Mouse (Mus musculus) lung, postnatal 0 days (tissue): ENCODE data around the gene Dnlz. TPM values are rescaled to one million over a fixed set of nuclear protein-coding genes. Genes with fewer than 3 reads are reported as not detected.

Experiments used
- ATAC-seq: fragments of 200-750 bp; cut with Nextera tagmentation; 2 replicates; pipeline ENCODE4 v1.8.0; 2017; ENCODE audit warnings: moderate library complexity
- DNase-seq: peaks from one replicate; pipeline ENCODE4 v3.0.0-alpha.2; 2016; ENCODE audit warnings: low spot score
- H3K27ac ChIP-seq: fragments of 300-500 bp; sonication (generic); 2 replicates; pipeline ENCODE4 v1.5.1; 2014; ENCODE audit warnings: antibody characterized with exemption, mild to moderate bottlenecking, low read length, mixed read lengths
- H3K27me3 ChIP-seq: fragments of 300-500 bp; sonication (generic); replicated peaks from 2 replicates; pipeline ENCODE4 v1.6.1; 2014; ENCODE audit warnings: low read length, mixed read lengths; ENCODE audit not compliant: insufficient read depth
- H3K36me3 ChIP-seq: fragments of 300-500 bp; sonication (generic); 2 replicates; pipeline ENCODE4 v1.6.1; 2014; ENCODE audit warnings: low read length, mixed read lengths; ENCODE audit not compliant: insufficient read depth
- H3K4me1 ChIP-seq: fragments of 300-500 bp; sonication (generic); 2 replicates; pipeline ENCODE4 v1.6.1; 2014; ENCODE audit warnings: antibody characterized with exemption, low read depth, low read length, mixed read lengths; ENCODE audit not compliant: insufficient read depth
- H3K4me2 ChIP-seq: fragments of 300-500 bp; sonication (generic); replicated peaks from 2 replicates; pipeline ENCODE4 v1.6.1; 2014; ENCODE audit warnings: low read depth, mild to moderate bottlenecking, low read length, moderate library complexity, mixed read lengths
- H3K4me3 ChIP-seq: fragments of 300-500 bp; sonication (generic); 2 replicates; pipeline ENCODE4 v1.5.1; 2014; ENCODE audit warnings: low read depth, low read length
- H3K9ac ChIP-seq: fragments of 300-500 bp; sonication (generic); replicated peaks from 2 replicates; pipeline ENCODE4 v1.6.1; 2014; ENCODE audit warnings: low read depth, mild to moderate bottlenecking
- H3K9me3 ChIP-seq: fragments of 300-500 bp; sonication (generic); 2 replicates; pipeline ENCODE4 v1.6.1; 2016; ENCODE audit warnings: low read length, mixed read lengths
- CTCF ChIP-seq: IDR thresholded peaks from 2 replicates; pipeline ENCODE4 v1.5.1; 2016; ENCODE audit warnings: antibody characterized with exemption, mild to moderate bottlenecking
- EP300 ChIP-seq: IDR thresholded peaks from 2 replicates; pipeline ENCODE4 v1.6.1; 2016; ENCODE audit warnings: antibody characterized with exemption, mild to moderate bottlenecking, control low read depth
- whole genome bisulfite sequencing: fragments of 180-500 bp; shearing (Covaris S2); extraction: QIAGEN DNeasy Blood & Tissue Kit; methylation state at CpG from one replicate; pipeline ENCODE4 v1.1.7; 2014; 5-methylcytosine and 5-hydroxymethylcytosine counted together
- polyA plus RNA-seq: library from polyadenylated mRNA; unstranded; fragments of >200 nt; fragmentation: Nextera tagmentation; extraction: Ambion mirVana; gene quantifications from 2 replicates; pipeline ENCODE4 v1.2.1, GENCODE M21; 2015

The Dnlz gene
- polyA plus RNA-seq, 1 experiment from 2014 or later, result 15.5 TPM

GRCm38 (mm10) chr2:26300161-26300807, 51.6 kb downstream of the Dnlz start:
- WGBS, result 21% methylated on average over 5 of the region's 5 CpGs
- Histone ChIP-seq H3K27ac (no peak overlapping the region), H3K4me1 (peaks cover 7% of the 10 kb centered on the region; the same call in 1 of the 2 replicates)

GRCm38 (mm10) chr2:26299336-26299735, 52.6 kb downstream of the Dnlz start:
- no peak for ATAC-seq
- WGBS, result 67% methylated on average over 7 of the region's 7 CpGs
- Histone ChIP-seq H3K9ac (no peak overlapping the region), H3K4me1 (peaks cover 7% of the 10 kb centered on the region; the same call in 1 of the 2 replicates), H3K4me2 (no peak overlapping the region), H3K4me3 (no peak overlapping the region), H3K9me3 (no peaks in the 10 kb centered on the region), H3K27me3 (no peaks in the 10 kb centered on the region), H3K27ac (no peak overlapping the region), H3K36me3 (no peaks in the 10 kb centered on the region)
- TF ChIP-seq CTCF (no peak), EP300 (no peak)
- no peak for DNase-seq

More at GRCm38 (mm10) chr2:26300161-26300807, 51.6 kb downstream of the Dnlz start:
- ATAC-seq, result peak; percentile 37
- TF ChIP-seq EP300, result no peak
- Histone ChIP-seq H3K27me3 (no peaks in the 10 kb centered on the region), H3K9ac (no peak overlapping the region), H3K4me3 (no peak overlapping the region), H3K36me3 (no peaks in the 10 kb centered on the region), H3K9me3 (no peaks in the 10 kb centered on the region), H3K4me2 (no peak overlapping the region)
- peak; percentile 65 for DNase-seq

GRCm38 (mm10) chr2:26298856-26299230, 53.1 kb downstream of the Dnlz start:
- no peak overlapping the region for H3K9ac ChIP-seq
- no peak overlapping the region for H3K4me2 ChIP-seq
- peaks cover 7% of the 10 kb centered on the region; the same call in 1 of the 2 replicates for H3K4me1 ChIP-seq
- no peaks in the 10 kb centered on the region for H3K9me3 ChIP-seq
- H3K27me3 ChIP-seq, result no peaks in the 10 kb centered on the region
- no peak for TF ChIP-seq CTCF
- no peak for TF ChIP-seq EP300
- ATAC-seq (no peak), DNase-seq (no peak)
- no peak overlapping the region for H3K4me3 ChIP-seq
- no peaks in the 10 kb centered on the region for H3K36me3 ChIP-seq
- H3K27ac ChIP-seq, result no peak overlapping the region
- 30% methylated on average over 4 of the region's 4 CpGs for WGBS

GRCm38 (mm10) chr2:26298208-26298855, 53.6 kb downstream of the Dnlz start:
- peaks cover 7% of the 10 kb centered on the region; the same call in 1 of the 2 replicates for H3K4me1 ChIP-seq
- H3K4me2 ChIP-seq, result no peak overlapping the region
- ATAC-seq (peak; percentile 43), DNase-seq (peak; percentile 72)
- H3K27me3 ChIP-seq, result no peaks in the 10 kb centered on the region
- WGBS, result 9% methylated on average over 10 of the region's 10 CpGs
- no peak overlapping the region for H3K27ac ChIP-seq
- no peaks in the 10 kb centered on the region for H3K36me3 ChIP-seq
- no peak overlapping the region for H3K4me3 ChIP-seq
- H3K9ac ChIP-seq, result no peak overlapping the region
- TF ChIP-seq EP300 (no peak), CTCF (peak; percentile 19; the same call in 1 of the 2 replicates)
- no peaks in the 10 kb centered on the region for H3K9me3 ChIP-seq

Other genes with a start within 250 kb of the Dnlz start
- 7.1 and 9.2 TPM in 2 replicates for gene Nacc2, start 228.9 kb downstream of the Dnlz start, polyA plus RNA-seq
- not detected in 2 replicates for gene Lhx3, start 143.8 kb downstream of the Dnlz start, polyA plus RNA-seq
- gene Qsox2, start 114.6 kb downstream of the Dnlz start, polyA plus RNA-seq, result 11.3 and 12.9 TPM in 2 replicates
- 0.61 and 0.77 TPM in 2 replicates for gene Ccdc187, start 57.6 kb downstream of the Dnlz start, polyA plus RNA-seq
- 29.0 and 33.0 TPM in 2 replicates for gene Gpsm1, start 36.6 kb downstream of the Dnlz start, polyA plus RNA-seq
- gene Card9, start 8.8 kb upstream of the Dnlz start, polyA plus RNA-seq, result 9.9 and 10.9 TPM in 2 replicates
- 7.4 and 9.3 TPM in 2 replicates for gene Snapc4, start 28.5 kb upstream of the Dnlz start, polyA plus RNA-seq
- gene Entr1, start 37.2 kb upstream of the Dnlz start, polyA plus RNA-seq, result 75.3 and 85.5 TPM in 2 replicates
- gene Pmpca, start 37.2 kb upstream of the Dnlz start, polyA plus RNA-seq, result 39.0 and 42.0 TPM in 2 replicates
- gene Inpp5e, start 57.1 kb upstream of the Dnlz start, polyA plus RNA-seq, result 11.0 and 11.2 TPM in 2 replicates
- 10.2 and 13.1 TPM in 2 replicates for gene Sec16a, start 93.1 kb upstream of the Dnlz start, polyA plus RNA-seq
- gene Notch1, start 164.6 kb upstream of the Dnlz start, polyA plus RNA-seq, result 11.8 and 14.7 TPM in 2 replicates
- gene Egfl7, start 227.9 kb upstream of the Dnlz start, polyA plus RNA-seq, result 412 and 467 TPM in 2 replicates
- gene Gm20532, start 234.5 kb upstream of the Dnlz start, polyA plus RNA-seq, result not detected in 2 replicates